Mouse (Mus musculus) stomach, postnatal 0 days (tissue): ENCODE measurements around the gene Map4k4. TPM values are rescaled to one million over a fixed set of nuclear protein-coding genes. Genes with fewer than 3 reads are reported as not detected.

Experiments
- ATAC-seq: fragments of 200-750 bp; cut with Nextera tagmentation; 2 replicates; pipeline ENCODE4 v1.8.0; 2017; ENCODE audit not compliant: low FRiP score, low TSS enrichment
- DNase-seq: peaks from one replicate; pipeline ENCODE4 v3.0.0-alpha.2; 2016; ENCODE audit warnings: low spot score
- H3K27ac ChIP-seq: fragments of 300-500 bp; sonication (generic); replicated peaks from 2 replicates; pipeline ENCODE4 v1.5.1; 2014; ENCODE audit warnings: mild to moderate bottlenecking, control low read depth
- H3K27me3 ChIP-seq: fragments of 300-500 bp; sonication (generic); 2 replicates; pipeline ENCODE4 v1.6.1; 2014; ENCODE audit warnings: low read length; ENCODE audit not compliant: control insufficient read depth, insufficient read depth
- H3K36me3 ChIP-seq: fragments of 300-500 bp; sonication (generic); 2 replicates; pipeline ENCODE4 v1.6.1; 2014; ENCODE audit warnings: low read length, mixed read lengths; ENCODE audit not compliant: control insufficient read depth, insufficient read depth
- H3K4me1 ChIP-seq: fragments of 300-500 bp; sonication (generic); replicated peaks from 2 replicates; pipeline ENCODE4 v1.6.1; 2014; ENCODE audit warnings: antibody characterized with exemption; ENCODE audit not compliant: control insufficient read depth, insufficient read depth
- H3K4me2 ChIP-seq: fragments of 300-500 bp; sonication (generic); replicated peaks from 2 replicates; pipeline ENCODE4 v1.6.1; 2014; ENCODE audit warnings: low read depth, mild to moderate bottlenecking, control low read depth, moderate library complexity
- H3K4me3 ChIP-seq: fragments of 300-500 bp; sonication (generic); 2 replicates; pipeline ENCODE4 v1.5.1; 2014; ENCODE audit warnings: low read depth, low read length, control low read depth
- H3K9ac ChIP-seq: fragments of 300-500 bp; sonication (generic); 2 replicates; pipeline ENCODE4 v1.6.1; 2014; ENCODE audit warnings: mild to moderate bottlenecking, low read length, control low read depth, mixed read lengths
- H3K9me3 ChIP-seq: fragments of 300-500 bp; sonication (generic); 2 replicates; pipeline ENCODE4 v1.6.1; 2016; ENCODE audit warnings: low read length; ENCODE audit not compliant: control insufficient read depth
- CTCF ChIP-seq: IDR thresholded peaks from 2 replicates; pipeline ENCODE4 v1.5.1; 2016; ENCODE audit warnings: antibody characterized with exemption, low read depth, mild to moderate bottlenecking, moderate library complexity
- EP300 ChIP-seq: optimal IDR thresholded peaks from 2 replicates; pipeline ENCODE3; 2016; ENCODE audit warnings: antibody characterized with exemption
- WGBS: fragments of 180-500 bp; shearing (Covaris S2); extraction: QIAGEN DNeasy Blood & Tissue Kit; methylation state at CpG from one replicate; pipeline ENCODE4 v1.1.7; 2014; 5-methylcytosine and 5-hydroxymethylcytosine counted together
- polyA plus RNA-seq: library from polyadenylated mRNA; unstranded; fragments of >200 nt; fragmentation: Nextera tagmentation; extraction: Ambion mirVana; gene quantifications from 2 replicates; pipeline ENCODE4 v1.2.1, GENCODE M21; 2015

Map4k4 gene
- polyA plus RNA-seq, 1 experiment from 2014 or later: 8.5 TPM

DNA sequence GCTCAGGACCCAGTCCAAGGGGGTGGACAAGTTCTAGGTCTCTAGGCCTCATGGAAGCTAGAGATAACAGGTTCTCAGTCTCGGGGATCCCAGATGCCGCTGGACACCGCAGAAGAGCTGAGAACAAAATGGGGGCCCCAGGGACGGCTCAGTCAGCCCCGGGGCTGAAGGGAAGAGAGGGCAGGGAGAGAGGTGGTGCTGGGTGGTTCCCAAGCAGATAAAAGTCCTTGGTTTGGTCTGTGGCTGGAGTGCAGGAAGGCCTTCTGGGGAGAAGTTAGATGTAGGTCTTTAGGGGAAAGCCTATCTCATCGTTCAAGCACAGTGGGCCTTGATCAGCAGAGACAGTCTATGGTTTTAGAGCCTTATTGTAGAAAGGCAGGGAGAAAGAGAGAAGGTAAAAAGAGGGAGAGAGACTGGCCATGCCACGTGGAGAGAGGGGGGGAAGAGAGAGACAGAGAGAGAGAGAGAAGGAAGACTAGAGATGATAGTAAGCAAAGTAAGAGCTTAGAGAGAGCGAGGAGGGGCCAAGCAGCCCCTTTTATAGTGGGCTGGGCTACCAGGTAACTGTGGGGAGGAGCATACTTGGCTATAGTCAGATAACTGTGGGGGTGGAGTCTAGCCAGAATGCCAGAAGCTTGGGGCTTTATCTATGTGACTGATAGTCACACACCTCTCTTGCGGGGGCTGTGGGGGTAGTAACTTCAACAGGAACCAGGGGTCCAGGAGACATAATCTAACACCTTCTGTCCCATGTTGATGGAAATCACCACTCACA, 34.2 kb upstream of the Map4k4 start:
- 82% methylated on average over 9 of the region's 9 CpGs for WGBS
- Histone ChIP-seq H3K9me3 (no peaks in the 10 kb centered on the region), H3K27ac (no peak overlapping the region), H3K9ac (no peak overlapping the region), H3K4me2 (no peak overlapping the region), H3K36me3 (no peaks in the 10 kb centered on the region), H3K27me3 (no peaks in the 10 kb centered on the region), H3K4me3 (no peak overlapping the region), H3K4me1 (peaks cover 7% of the 10 kb centered on the region)
- DNase-seq (no peak), ATAC-seq (no peak)
- TF ChIP-seq EP300 (no peak), CTCF (no peak)

DNA sequence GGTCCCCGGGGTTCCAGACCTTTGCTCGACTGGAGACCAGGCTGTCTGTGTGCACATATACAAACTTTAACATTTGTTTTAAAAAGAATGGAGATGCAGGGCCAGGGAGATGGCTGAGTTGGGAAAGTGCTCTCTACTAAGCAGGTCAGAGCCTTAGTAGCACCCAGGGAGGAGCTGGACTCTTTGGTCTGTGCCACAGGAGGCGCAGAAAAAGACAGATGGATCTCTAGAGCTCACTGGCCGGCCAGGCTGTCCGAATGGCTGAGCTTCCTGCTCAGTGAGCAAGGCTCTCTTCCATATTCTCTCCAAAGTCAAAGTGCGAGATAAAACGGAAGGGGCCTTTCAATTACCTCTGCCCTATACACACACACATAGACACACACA, 33.6 kb upstream of the Map4k4 start:
- TF ChIP-seq CTCF (no peak), EP300 (no peak)
- no peak overlapping the region for H3K4me2 ChIP-seq
- H3K9me3 ChIP-seq: no peaks in the 10 kb centered on the region
- no peak overlapping the region for H3K4me3 ChIP-seq
- 64% methylated on average over 7 of the region's 7 CpGs for WGBS
- DNase-seq (no peak), ATAC-seq (no peak)
- H3K27ac ChIP-seq: no peak overlapping the region
- H3K9ac ChIP-seq: no peak overlapping the region
- peaks cover 7% of the 10 kb centered on the region for H3K4me1 ChIP-seq
- no peaks in the 10 kb centered on the region for H3K27me3 ChIP-seq
- H3K36me3 ChIP-seq: no peaks in the 10 kb centered on the region

DNA sequence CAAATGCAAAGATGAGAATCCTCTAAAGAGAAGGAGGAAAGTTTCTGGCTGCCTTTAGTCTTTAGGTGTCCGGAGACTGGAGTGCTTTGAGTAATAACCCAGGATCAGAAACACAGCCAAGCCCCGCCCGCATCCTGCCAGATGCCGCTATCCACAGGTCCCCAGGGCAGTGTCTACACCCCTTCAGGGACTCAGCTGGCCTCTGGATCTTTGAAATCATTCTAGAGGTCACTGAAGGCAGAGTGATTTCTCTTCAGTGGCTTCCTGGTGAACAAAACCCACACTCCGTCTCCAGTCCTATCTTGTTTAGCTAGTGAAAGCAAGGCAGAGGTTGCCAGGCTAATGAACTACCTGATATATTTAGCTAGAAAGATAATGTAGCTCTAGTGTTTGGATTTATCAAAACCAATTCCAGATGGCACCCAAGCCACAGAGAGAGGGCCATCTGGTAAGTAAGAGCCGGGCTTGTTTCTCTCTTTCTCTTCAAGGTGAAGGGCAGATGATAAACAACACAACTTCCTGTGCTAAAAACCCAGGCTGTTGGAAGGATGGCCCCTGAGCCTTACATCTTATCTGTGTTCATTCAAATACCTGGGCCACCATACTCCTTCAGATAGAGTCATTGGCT, 32.6 kb upstream of the Map4k4 start:
- Histone ChIP-seq H3K4me2 (no peak overlapping the region), H3K27ac (peak overlapping the region; percentile 14; the same call in 1 of the 2 replicates), H3K9ac (no peak overlapping the region), H3K4me1 (peaks cover 7% of the 10 kb centered on the region), H3K27me3 (no peaks in the 10 kb centered on the region), H3K36me3 (no peaks in the 10 kb centered on the region), H3K4me3 (no peak overlapping the region), H3K9me3 (no peaks in the 10 kb centered on the region)
- ATAC-seq: peak; percentile 61
- TF ChIP-seq EP300: no peak
- TF ChIP-seq CTCF: no peak
- DNase-seq: peak; percentile 48
- 15% methylated on average over 6 of the region's 6 CpGs for WGBS

DNA sequence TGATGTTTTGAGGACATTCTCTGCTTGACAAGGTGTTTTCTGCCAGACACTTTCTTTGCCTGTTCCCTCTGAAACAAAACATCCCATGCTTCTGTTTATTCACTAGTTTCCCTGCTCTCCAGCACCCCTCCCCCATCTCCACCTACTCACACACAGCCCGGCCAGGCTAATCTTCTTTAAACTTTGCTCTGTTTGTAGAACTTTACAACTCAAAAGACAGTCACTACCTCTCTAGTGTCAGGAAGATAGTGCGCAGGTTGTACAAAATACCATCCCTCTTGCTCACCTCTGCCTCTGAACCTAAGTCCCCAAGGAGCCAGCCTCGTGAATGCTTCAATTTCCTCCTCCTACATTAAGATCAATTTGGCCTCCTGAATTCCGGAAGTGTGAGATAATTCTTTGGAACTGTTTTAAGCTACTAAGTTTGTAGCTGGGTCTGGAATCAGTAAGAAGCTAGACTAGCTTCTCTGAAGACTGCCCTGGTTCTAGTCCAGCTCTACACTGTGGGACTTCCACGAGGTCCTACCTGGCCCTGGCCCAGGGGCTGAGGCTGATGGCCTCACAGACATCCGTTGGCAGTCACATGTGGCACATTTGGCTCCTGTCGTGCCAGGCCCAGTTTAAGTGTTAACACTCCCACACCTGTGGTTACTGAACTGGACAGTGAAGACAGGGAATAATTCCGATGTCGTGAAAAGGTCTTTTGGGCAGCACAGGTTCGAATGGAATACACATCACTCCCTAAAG, 31.7 kb upstream of the Map4k4 start:
- Histone ChIP-seq H3K27me3 (no peaks in the 10 kb centered on the region), H3K27ac (no peak overlapping the region), H3K9ac (no peak overlapping the region), H3K4me2 (no peak overlapping the region), H3K36me3 (no peaks in the 10 kb centered on the region), H3K4me1 (peaks cover 7% of the 10 kb centered on the region), H3K9me3 (no peaks in the 10 kb centered on the region), H3K4me3 (no peak overlapping the region)
- 36% methylated on average over 10 of the region's 10 CpGs for WGBS
- DNase-seq (no peak), ATAC-seq (no peak)
- TF ChIP-seq EP300: no peak
- TF ChIP-seq CTCF: no peak

DNA sequence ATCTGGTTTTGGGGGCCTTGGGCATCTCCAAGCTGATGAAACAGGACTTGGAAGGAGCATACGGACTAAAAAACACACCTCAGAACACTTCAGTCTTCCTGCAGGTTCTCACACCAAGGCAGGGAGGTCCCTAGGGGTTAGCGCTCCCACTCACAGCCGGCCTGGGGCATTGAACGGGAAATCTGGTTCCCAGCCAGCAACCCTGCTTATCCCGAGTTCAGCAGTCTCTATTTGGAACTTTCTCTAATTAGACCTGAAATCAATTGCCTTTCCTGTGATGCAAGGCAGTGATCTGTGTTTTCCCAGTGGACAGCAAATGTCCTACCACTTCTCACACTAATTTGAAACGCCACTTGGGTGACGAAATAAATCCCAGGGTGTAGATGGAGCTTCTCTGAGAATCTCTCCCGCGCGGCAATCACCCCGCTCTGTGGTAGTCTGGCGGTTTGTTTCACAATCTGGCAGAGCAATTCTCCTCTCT, 31.0 kb upstream of the Map4k4 start:
- TF ChIP-seq EP300: no peak
- TF ChIP-seq CTCF: no peak
- H3K36me3 ChIP-seq: no peaks in the 10 kb centered on the region
- H3K4me2 ChIP-seq: no peak overlapping the region
- DNase-seq: no peak
- no peaks in the 10 kb centered on the region for H3K27me3 ChIP-seq
- H3K4me3 ChIP-seq: no peak overlapping the region
- H3K9me3 ChIP-seq: no peaks in the 10 kb centered on the region
- 70% methylated on average over 12 of the region's 12 CpGs for WGBS
- H3K27ac ChIP-seq: no peak overlapping the region
- peaks cover 7% of the 10 kb centered on the region for H3K4me1 ChIP-seq
- no peak for ATAC-seq
- no peak overlapping the region for H3K9ac ChIP-seq

DNA sequence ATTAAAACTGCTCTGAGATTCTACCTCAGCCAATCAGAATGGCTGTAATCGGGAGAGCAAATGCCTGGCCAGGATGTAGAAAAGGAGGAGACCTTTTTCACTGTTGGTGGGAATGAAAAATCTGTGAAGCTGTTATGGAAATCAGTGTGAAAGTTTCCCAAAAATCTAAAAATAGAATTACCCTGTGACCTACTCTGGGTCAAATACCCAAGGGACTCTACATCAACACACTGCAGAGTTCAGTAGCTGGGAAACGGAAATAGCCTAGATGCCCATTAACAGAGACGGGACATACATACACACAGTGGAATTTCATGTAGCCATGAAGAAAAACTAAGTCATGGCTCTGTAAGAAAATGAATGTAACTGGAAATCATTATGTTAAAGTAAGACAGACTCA, 22.7 kb upstream of the Map4k4 start:
- H3K9ac ChIP-seq: no peak overlapping the region
- no peak for ATAC-seq
- no peaks in the 10 kb centered on the region for H3K27me3 ChIP-seq
- no peaks in the 10 kb centered on the region for H3K36me3 ChIP-seq
- DNase-seq: no peak
- H3K4me2 ChIP-seq: no peak overlapping the region
- TF ChIP-seq EP300: no peak
- no peak for TF ChIP-seq CTCF
- H3K27ac ChIP-seq: no peak overlapping the region
- H3K9me3 ChIP-seq: no peaks in the 10 kb centered on the region
- H3K4me3 ChIP-seq: no peak overlapping the region
- no peaks in the 10 kb centered on the region for H3K4me1 ChIP-seq
- 61% methylated on average over 3 of the region's 3 CpGs for WGBS
